Mouse (Mus musculus) kidney, postnatal 0 days (tissue): ENCODE results near the gene Amfr. TPM values are rescaled to one million over a fixed set of nuclear protein-coding genes. Genes with fewer than 3 reads are reported as not detected.
A peak's percentile ranks its signal among the peaks of the same experiment; 100 is the strongest.

Experiments
- ATAC-seq: fragments of 200-750 bp; cut with Nextera tagmentation; replicated peaks from 2 replicates; pipeline ENCODE4 v1.8.0; 2017; ENCODE audit warnings: low read depth, moderate number of reproducible peaks, moderate TSS enrichment, moderate library complexity; ENCODE audit not compliant: low FRiP score
- DNase-seq: peaks from one replicate; pipeline ENCODE4 v3.0.0-alpha.2; 2016; ENCODE audit warnings: low spot score
- H3K27ac ChIP-seq: fragments of 300-500 bp; sonication (generic); 2 replicates; pipeline ENCODE4 v1.5.1; 2014; ENCODE audit warnings: mild to moderate bottlenecking
- H3K27me3 ChIP-seq: fragments of 300-500 bp; sonication (generic); 2 replicates; pipeline ENCODE4 v1.6.1; 2014; ENCODE audit warnings: low read length, mixed read lengths; ENCODE audit not compliant: insufficient read depth
- H3K36me3 ChIP-seq: fragments of 300-500 bp; sonication (generic); 2 replicates; pipeline ENCODE4 v1.6.1; 2014; ENCODE audit warnings: low read length, mixed read lengths; ENCODE audit not compliant: insufficient read depth
- H3K4me1 ChIP-seq: fragments of 300-500 bp; sonication (generic); replicated peaks from 2 replicates; pipeline ENCODE4 v1.6.1; 2014; ENCODE audit warnings: antibody characterized with exemption, low read length, mixed read lengths; ENCODE audit not compliant: insufficient read depth
- H3K4me2 ChIP-seq: fragments of 300-500 bp; sonication (generic); 2 replicates; pipeline ENCODE4 v1.6.1; 2014; ENCODE audit warnings: mild to moderate bottlenecking, low read length, moderate library complexity, mixed read lengths
- H3K4me3 ChIP-seq: fragments of 300-500 bp; sonication (generic); replicated peaks from 2 replicates; pipeline ENCODE4 v1.5.1; 2014; ENCODE audit warnings: low read depth, low read length
- H3K9ac ChIP-seq: fragments of 300-500 bp; sonication (generic); 2 replicates; pipeline ENCODE4 v1.6.1; 2014; ENCODE audit warnings: low read depth, low read length
- H3K9me3 ChIP-seq: fragments of 300-500 bp; sonication (generic); replicated peaks from 2 replicates; pipeline ENCODE4 v1.6.1; 2016; ENCODE audit warnings: low read length, inconsistent platforms, mixed read lengths
- CTCF ChIP-seq: IDR thresholded peaks from 2 replicates; pipeline ENCODE4 v1.5.1; 2016; ENCODE audit warnings: antibody characterized with exemption, low read depth, mild to moderate bottlenecking, moderate library complexity
- WGBS: fragments of 180-500 bp; shearing (Covaris S2); extraction: QIAGEN DNeasy Blood & Tissue Kit; methylation state at CpG from one replicate; pipeline ENCODE4 v1.1.7; 2014; 5-methylcytosine and 5-hydroxymethylcytosine counted together
- polyA plus RNA-seq: library from polyadenylated mRNA; unstranded; fragments of >200 nt; fragmentation: Nextera tagmentation; extraction: Ambion mirVana; gene quantifications from 2 replicates; pipeline ENCODE4 v1.2.1, GENCODE M21; 2015

Gene Amfr
- polyA plus RNA-seq, 1 experiment from 2014 or later, result 71.7 TPM

DNA sequence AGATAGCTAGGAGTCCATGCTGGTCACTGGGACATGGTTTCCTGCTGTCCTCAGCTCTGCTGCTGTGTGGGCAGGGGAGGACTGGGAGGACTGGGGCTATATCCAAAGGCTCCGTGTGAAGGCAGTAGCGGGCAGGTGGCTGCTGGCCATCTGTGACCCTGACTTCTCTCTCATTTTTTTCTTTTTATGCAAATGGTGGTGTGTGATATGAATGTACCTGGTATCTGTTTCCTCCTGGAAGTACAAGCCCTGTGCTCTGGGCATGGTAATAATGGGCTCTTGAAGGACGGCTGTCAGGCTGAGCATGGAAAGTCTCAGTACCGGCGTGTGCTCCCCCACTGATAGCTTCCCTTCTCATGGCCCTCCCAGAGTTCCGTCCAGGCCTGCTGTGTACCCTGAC is 51.7 kb downstream of the Amfr start:
- TF ChIP-seq CTCF, result no peak
- no peak for ATAC-seq
- Histone ChIP-seq H3K27ac (no peak overlapping the region), H3K4me2 (no peak overlapping the region), H3K4me1 (no peaks in the 10 kb centered on the region), H3K9ac (no peak overlapping the region), H3K36me3 (no peaks in the 10 kb centered on the region), H3K9me3 (no peaks in the 10 kb centered on the region), H3K4me3 (no peak overlapping the region), H3K27me3 (no peaks in the 10 kb centered on the region)
- WGBS, result 86% methylated on average over 6 of the region's 6 CpGs
- no peak for DNase-seq

DNA sequence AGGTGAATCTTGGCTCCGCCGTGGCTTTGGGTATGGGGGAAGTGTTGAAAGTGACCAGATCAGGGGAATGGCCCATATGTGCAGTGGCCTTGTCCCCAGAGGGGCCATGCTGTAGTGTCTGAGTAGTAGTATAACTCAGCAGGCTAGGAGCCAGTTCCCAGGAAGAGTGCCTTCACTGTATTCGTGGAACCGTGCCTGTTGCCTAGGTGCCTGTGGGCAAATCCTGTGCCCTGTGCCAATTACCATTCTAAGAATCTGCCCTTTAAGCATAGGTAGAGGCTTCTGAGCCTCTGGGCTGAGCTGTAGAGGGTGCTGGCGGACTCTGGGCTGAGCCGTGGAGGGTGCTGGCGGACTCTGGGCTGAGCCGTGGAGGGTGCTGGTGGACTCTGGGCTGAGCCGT is 54.2 kb downstream of the Amfr start:
- 83% methylated on average over 9 of the region's 9 CpGs for WGBS
- Histone ChIP-seq H3K27ac (no peak overlapping the region), H3K4me2 (no peak overlapping the region), H3K9me3 (no peaks in the 10 kb centered on the region), H3K27me3 (no peaks in the 10 kb centered on the region), H3K4me3 (no peak overlapping the region), H3K4me1 (no peaks in the 10 kb centered on the region), H3K9ac (no peak overlapping the region), H3K36me3 (no peaks in the 10 kb centered on the region)
- no peak for TF ChIP-seq CTCF
- ATAC-seq (no peak), DNase-seq (no peak)

DNA sequence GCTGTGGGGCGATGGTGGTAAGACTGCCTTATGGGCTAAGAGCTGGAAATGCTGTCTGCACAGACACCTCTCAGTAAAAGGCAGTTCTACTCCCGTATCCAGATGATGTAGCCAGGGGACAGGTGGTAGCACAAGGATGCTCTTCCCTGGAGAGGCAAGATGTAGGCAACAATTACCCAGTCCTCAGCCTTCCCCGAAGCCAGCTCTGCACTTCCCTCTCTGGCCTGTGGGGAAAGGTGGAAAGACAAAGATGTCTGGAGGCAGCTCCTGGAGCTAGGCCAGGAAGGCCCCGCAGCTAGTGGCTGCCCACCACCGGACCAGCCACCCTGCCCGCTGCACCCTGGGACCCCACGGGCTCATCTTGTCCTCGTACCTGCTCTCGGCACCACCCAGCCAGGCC is 60.1 kb downstream of the Amfr start:
- no peak for TF ChIP-seq CTCF
- Histone ChIP-seq H3K4me2 (no peak overlapping the region), H3K4me3 (no peak overlapping the region), H3K9ac (no peak overlapping the region), H3K9me3 (no peaks in the 10 kb centered on the region), H3K27ac (no peak overlapping the region), H3K36me3 (no peaks in the 10 kb centered on the region), H3K4me1 (no peaks in the 10 kb centered on the region), H3K27me3 (no peaks in the 10 kb centered on the region)
- WGBS, result 87% methylated on average over 9 of the region's 9 CpGs
- no peak for DNase-seq
- ATAC-seq, result no peak

DNA sequence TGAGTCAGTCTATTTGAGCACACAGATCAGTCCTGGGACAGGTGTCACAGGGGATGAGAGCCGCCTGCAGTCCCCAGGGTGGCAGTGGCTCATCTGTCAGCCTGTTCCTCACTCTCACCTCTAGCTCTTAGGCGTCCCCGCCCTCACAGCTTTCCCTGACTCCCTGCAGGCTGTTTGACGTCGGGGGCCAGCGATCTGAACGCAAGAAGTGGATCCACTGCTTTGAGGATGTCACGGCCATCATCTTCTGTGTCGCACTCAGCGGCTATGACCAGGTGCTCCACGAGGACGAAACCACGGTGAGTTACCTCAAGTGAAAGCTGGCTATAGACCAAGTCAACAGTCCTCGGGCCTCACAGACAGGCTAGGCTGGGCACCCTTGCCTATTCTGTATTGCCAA is 62.5 kb downstream of the Amfr start:
- DNase-seq (no peak), ATAC-seq (no peak)
- Histone ChIP-seq H3K4me3 (no peak overlapping the region), H3K27me3 (no peaks in the 10 kb centered on the region), H3K4me1 (no peaks in the 10 kb centered on the region), H3K4me2 (no peak overlapping the region), H3K9ac (no peak overlapping the region), H3K27ac (no peak overlapping the region), H3K9me3 (no peaks in the 10 kb centered on the region), H3K36me3 (no peaks in the 10 kb centered on the region)
- TF ChIP-seq CTCF, result no peak
- WGBS, result 78% methylated on average over 14 of the region's 14 CpGs

DNA sequence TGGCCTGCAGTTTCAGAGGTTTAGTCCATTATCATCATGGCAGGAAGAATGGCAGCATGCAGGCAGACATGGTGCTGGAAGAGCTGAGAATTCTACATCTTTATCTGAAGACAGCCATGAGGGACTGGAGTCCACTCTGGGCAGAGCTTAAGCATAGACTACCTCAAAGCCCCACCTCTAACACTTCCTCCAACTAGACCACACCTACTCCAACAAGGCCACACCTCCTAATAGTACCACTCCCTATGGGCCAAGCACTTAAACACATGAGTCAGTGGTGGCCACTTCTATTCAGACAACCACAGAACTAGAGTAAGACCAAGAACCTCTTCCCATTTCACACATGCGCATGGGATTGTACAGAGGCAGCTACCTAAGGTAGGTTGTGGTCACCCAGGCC is 66.2 kb downstream of the Amfr start:
- no peaks in the 10 kb centered on the region for H3K9me3 ChIP-seq
- TF ChIP-seq CTCF, result no peak
- no peaks in the 10 kb centered on the region for H3K36me3 ChIP-seq
- no peaks in the 10 kb centered on the region for H3K4me1 ChIP-seq
- WGBS, result 96% methylated on average over 1 of the region's 1 CpGs
- H3K27ac ChIP-seq, result no peak overlapping the region
- ATAC-seq, result no peak
- H3K27me3 ChIP-seq, result no peaks in the 10 kb centered on the region
- no peak overlapping the region for H3K4me3 ChIP-seq
- H3K9ac ChIP-seq, result no peak overlapping the region
- H3K4me2 ChIP-seq, result no peak overlapping the region
- DNase-seq, result no peak

DNA sequence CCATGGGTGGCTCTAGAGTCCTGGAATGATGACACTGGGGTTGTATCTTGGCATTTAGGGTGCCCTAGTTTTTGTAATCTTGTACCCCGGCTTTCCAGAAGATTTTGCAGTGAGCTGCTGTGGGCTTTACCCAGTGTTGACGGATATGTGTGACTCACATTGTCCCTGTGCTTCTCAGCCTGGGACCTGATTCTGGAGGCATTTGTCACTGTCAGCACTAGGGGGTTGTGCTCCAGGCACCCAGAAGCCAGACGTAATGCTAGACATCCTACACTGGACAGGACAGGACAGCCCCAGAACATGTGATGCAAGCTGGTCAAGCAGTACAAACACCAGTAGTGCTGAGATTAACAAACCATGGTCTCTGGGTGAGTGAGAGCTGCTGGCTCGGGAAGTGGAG is 66.9 kb downstream of the Amfr start:
- Histone ChIP-seq H3K4me2 (no peak overlapping the region), H3K9ac (no peak overlapping the region), H3K36me3 (no peaks in the 10 kb centered on the region), H3K27ac (no peak overlapping the region), H3K4me3 (no peak overlapping the region), H3K4me1 (no peaks in the 10 kb centered on the region), H3K9me3 (no peaks in the 10 kb centered on the region), H3K27me3 (no peaks in the 10 kb centered on the region)
- no peak for DNase-seq
- no peak for ATAC-seq
- TF ChIP-seq CTCF, result no peak
- 52% methylated on average over 4 of the region's 4 CpGs for WGBS

DNA sequence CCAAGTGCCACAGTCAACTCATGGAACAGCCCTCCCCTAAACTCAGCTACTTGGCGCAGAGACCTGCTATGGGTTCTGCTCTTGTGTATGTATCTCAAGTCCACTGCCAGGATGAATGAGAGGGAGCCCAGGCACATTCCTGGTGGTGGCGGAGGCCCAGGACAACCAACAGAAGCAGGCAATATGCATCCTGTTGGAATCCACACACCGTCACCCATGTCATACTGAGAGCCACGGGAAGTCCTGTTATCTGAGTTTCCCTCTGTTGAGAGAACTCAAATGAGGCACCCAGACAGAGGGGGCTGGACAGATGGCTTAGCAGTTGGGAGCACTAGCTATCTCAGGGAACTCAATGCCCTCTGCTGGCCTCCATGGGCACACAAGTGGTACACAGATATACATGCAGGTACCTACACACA is 71.0 kb downstream of the Amfr start:
- 72% methylated on average over 4 of the region's 4 CpGs for WGBS
- H3K9me3 ChIP-seq, result no peaks in the 10 kb centered on the region
- no peaks in the 10 kb centered on the region for H3K27me3 ChIP-seq

More for the DNA sequence above, 71.0 kb downstream of the Amfr start:
- no peak overlapping the region for H3K27ac ChIP-seq
- no peaks in the 10 kb centered on the region for H3K36me3 ChIP-seq
- no peak for ATAC-seq
- H3K4me1 ChIP-seq, result no peaks in the 10 kb centered on the region
- H3K9ac ChIP-seq, result no peak overlapping the region
- peak; percentile 4; the same call in 1 of the 2 replicates for TF ChIP-seq CTCF
- no peak for DNase-seq
- no peak overlapping the region for H3K4me2 ChIP-seq
- no peak overlapping the region for H3K4me3 ChIP-seq
